Mouse (Mus musculus): ENCODE measurements at regions not wholly inside any gene's neighbourhood (a gene's known extent, or its start where the extent isn't known, plus 50 kb on each side); places are given as distances from the start of the nearest gene placed in this dataset.

DNA sequence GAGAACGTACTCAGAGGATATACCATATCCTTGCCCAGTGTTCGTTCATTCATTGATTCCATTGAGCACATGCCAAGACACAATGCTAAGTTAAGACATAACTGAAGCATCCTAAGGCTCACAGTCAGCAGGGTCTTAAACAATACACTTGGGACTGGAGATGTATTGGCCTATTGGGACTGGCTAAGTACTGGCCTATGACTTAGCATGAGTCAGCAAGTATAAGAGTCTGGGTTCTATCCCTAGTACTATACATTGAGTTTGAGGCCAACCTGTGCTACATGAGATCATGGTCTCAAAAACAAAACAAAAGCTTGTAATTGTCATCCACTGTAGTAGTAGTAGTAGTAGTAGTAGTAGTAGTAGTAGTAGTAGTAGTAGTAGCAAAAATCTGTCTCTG, 119.2 kb upstream of the Cdyl start:
- TF ChIP-seq CTCF (IDR thresholded peaks at IDR 0.05; ENCODE audit: extremely low read depth, insufficient read depth, insufficient read length, insufficient replicate concordance) (no peak), POLR2A (IDR thresholded peaks at IDR 0.05; ENCODE audit: low read depth, low read length) (no peak)

Data from spleen, adult 2 months (tissue).